Mouse (Mus musculus) heart, adult 2 months (tissue): ENCODE measurements at regions not wholly inside any gene's neighbourhood (a gene's known extent, or its start where the extent isn't known, plus 50 kb on each side); places are given as distances from the start of the nearest gene placed in this dataset.

Source experiments
- DNase-seq, 2 experiments: peaks; one replicate each; pipeline ENCODE4 v3.0.0; 2021
- H3K27ac ChIP-seq: fragments of 200-600 bp; 2 replicates; pipeline ENCODE4 v1.8.1; 2022
- H3K27me3 ChIP-seq: fragments of 200-500 bp; 2 replicates; pipeline ENCODE4 v1.6.1; 2012; ENCODE audit warnings: mild to moderate bottlenecking, low read length, inconsistent platforms, mixed read lengths; ENCODE audit not compliant: control insufficient read depth, insufficient read depth
- H3K36me3 ChIP-seq: fragments of 200-500 bp; 2 replicates; pipeline ENCODE4 v1.6.1; 2012; ENCODE audit warnings: low read length, inconsistent platforms; ENCODE audit not compliant: control insufficient read depth, insufficient read depth
- H3K4me1 ChIP-seq: fragments of 200-500 bp; 2 replicates; pipeline ENCODE4 v1.6.1; 2011; ENCODE audit warnings: low read length; ENCODE audit not compliant: control insufficient read depth, insufficient read depth
- H3K4me3 ChIP-seq: fragments of 200-600 bp; 2 replicates; pipeline ENCODE4 v1.8.1; 2022
- H3K79me2 ChIP-seq: fragments of 200-500 bp; replicated peaks from 2 replicates; pipeline ENCODE4 v1.6.1; 2012; ENCODE audit warnings: mild to moderate bottlenecking, inconsistent platforms, low read length, moderate library complexity, mixed read lengths; ENCODE audit not compliant: control insufficient read depth, insufficient read depth
- H3K9ac ChIP-seq: fragments of 200-500 bp; 2 replicates; pipeline ENCODE4 v1.6.1; 2012; ENCODE audit warnings: low read depth, mild to moderate bottlenecking, control low read depth, inconsistent platforms, low read length, mixed read lengths
- CTCF ChIP-seq: fragments of 200-600 bp; IDR thresholded peaks from 2 replicates; pipeline ENCODE4 v1.8.1; 2022; ENCODE audit warnings: antibody characterized with exemption, mild to moderate bottlenecking, moderate library complexity
- EP300 ChIP-seq: fragments of 200-500 bp; IDR thresholded peaks from 2 replicates; pipeline ENCODE4 v1.6.1; 2011; ENCODE audit warnings: low read depth, low read length, control low read depth; ENCODE audit not compliant: insufficient read depth
- POLR2A ChIP-seq: fragments of 200-500 bp; IDR thresholded peaks from 2 replicates; pipeline ENCODE4 v1.6.1; 2011; ENCODE audit warnings: mild to moderate bottlenecking, low read depth, low read length, control low read depth; ENCODE audit not compliant: insufficient read depth
- WGBS: fragments of 180-500 bp; shearing (Covaris S2); methylation state at CpG from one replicate; pipeline ENCODE4 v1.1.7; 2018; 5-methylcytosine and 5-hydroxymethylcytosine counted together
- intact Hi-C: fragments of 180-260 bp; cut with DNase I; formaldehyde crosslinking; loops from one replicate; pipeline ENCODE4 v1.15.1; 2025

GRCm38 (mm10) chr6:51757131-51757530, 233.4 kb downstream of the Snx10 start:
- TF ChIP-seq POLR2A (no peak), EP300 (no peak), CTCF (no peak)
- Histone ChIP-seq H3K27ac (no peak overlapping the region), H3K4me3 (no peak overlapping the region), H3K79me2 (no peaks in the 10 kb centered on the region), H3K27me3 (no peaks in the 10 kb centered on the region), H3K9ac (no peak overlapping the region), H3K4me1 (no peaks in the 10 kb centered on the region), H3K36me3 (no peaks in the 10 kb centered on the region)
- DNase-seq = no peak
- intact Hi-C loops = no loop called here
- 58% methylated on average over 3 of the region's 3 CpGs for WGBS

- 90% methylated on average over 4 of the region's 4 CpGs for WGBS
- Histone ChIP-seq H3K4me1 (no peaks in the 10 kb centered on the region), H3K4me3 (no peak overlapping the region)
Measured at GRCm38 (mm10) chr6:51757746-51758145, 234.0 kb downstream of the Snx10 start.

GRCm38 (mm10) chr6:51758781-51759180, 235.1 kb downstream of the Snx10 start:
- intact Hi-C loops = no loop called here
- no peak for DNase-seq
- Histone ChIP-seq H3K4me1 (no peaks in the 10 kb centered on the region), H3K36me3 (no peaks in the 10 kb centered on the region), H3K4me3 (no peak overlapping the region), H3K27ac (no peak overlapping the region), H3K79me2 (no peaks in the 10 kb centered on the region), H3K27me3 (no peaks in the 10 kb centered on the region), H3K9ac (no peak overlapping the region)
- 80% methylated on average over 3 of the region's 3 CpGs for WGBS
- TF ChIP-seq CTCF (no peak), POLR2A (no peak), EP300 (no peak)

More at GRCm38 (mm10) chr6:51757746-51758145, 234.0 kb downstream of the Snx10 start:
- intact Hi-C loops = no loop called here
- Histone ChIP-seq H3K27me3 (no peaks in the 10 kb centered on the region), H3K27ac (no peak overlapping the region), H3K9ac (no peak overlapping the region), H3K36me3 (no peaks in the 10 kb centered on the region), H3K79me2 (no peaks in the 10 kb centered on the region)
- DNase-seq = no peak
- no peak for TF ChIP-seq EP300
- TF ChIP-seq POLR2A = no peak
- no peak for TF ChIP-seq CTCF

GRCm38 (mm10) chr6:51760372-51760771, 236.7 kb downstream of the Snx10 start:
- TF ChIP-seq CTCF (no peak), EP300 (no peak), POLR2A (no peak)
- no peaks in the 10 kb centered on the region for H3K27me3 ChIP-seq
- no peak for DNase-seq
- H3K36me3 ChIP-seq = no peaks in the 10 kb centered on the region
- no peak overlapping the region for H3K9ac ChIP-seq
- 55% methylated on average over 5 of the region's 5 CpGs for WGBS
- no peaks in the 10 kb centered on the region for H3K4me1 ChIP-seq
- H3K79me2 ChIP-seq = no peaks in the 10 kb centered on the region
- intact Hi-C loops = no loop called here
- no peak overlapping the region for H3K4me3 ChIP-seq
- no peak overlapping the region for H3K27ac ChIP-seq

DNA sequence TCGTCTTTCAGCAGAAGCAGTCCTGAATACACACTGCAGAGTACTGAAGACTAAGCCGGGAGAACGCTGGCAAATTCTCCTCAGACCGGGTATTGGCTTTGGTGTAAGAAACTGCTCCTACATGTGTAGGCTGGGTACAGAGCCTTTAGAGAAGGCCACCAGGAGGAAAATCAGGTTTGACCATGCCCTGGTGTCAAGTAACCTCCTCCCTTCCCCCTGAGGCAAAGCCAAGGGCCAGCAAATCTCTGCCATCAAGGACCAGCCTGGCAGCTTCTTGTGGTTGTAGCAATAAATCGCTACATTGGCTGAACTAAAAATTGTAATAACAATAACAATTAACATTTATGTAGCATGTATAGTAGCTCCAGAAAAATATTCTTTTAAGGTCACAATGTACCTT, 237.8 kb downstream of the Snx10 start:
- Histone ChIP-seq H3K27me3 (no peaks in the 10 kb centered on the region), H3K79me2 (no peaks in the 10 kb centered on the region), H3K27ac (no peak overlapping the region), H3K4me3 (no peak overlapping the region), H3K9ac (no peak overlapping the region), H3K4me1 (no peaks in the 10 kb centered on the region), H3K36me3 (no peaks in the 10 kb centered on the region)
- whole genome bisulfite sequencing = 83% methylated on average over 5 of the region's 5 CpGs
- intact Hi-C loops = no loop called here
- TF ChIP-seq CTCF (no peak), POLR2A (no peak), EP300 (no peak)
- no peak for DNase-seq

- Histone ChIP-seq H3K4me1 (no peaks in the 10 kb centered on the region), H3K27ac (no peak overlapping the region), H3K9ac (no peak overlapping the region), H3K79me2 (no peaks in the 10 kb centered on the region), H3K27me3 (no peaks in the 10 kb centered on the region), H3K36me3 (no peaks in the 10 kb centered on the region), H3K4me3 (no peak overlapping the region)
- 66% methylated on average over 3 of the region's 3 CpGs for WGBS
- DNase-seq = no peak
- no peak for TF ChIP-seq CTCF
- no peak for TF ChIP-seq POLR2A
- TF ChIP-seq EP300 = no peak
- intact Hi-C loops = no loop called here
Measured at GRCm38 (mm10) chr6:51766482-51766881, 242.8 kb downstream of the Snx10 start.
